Mouse (Mus musculus) colon, adult 2 months (tissue): ENCODE results near the gene Mmp28. TPM values are rescaled to one million over a fixed set of nuclear protein-coding genes. Genes with fewer than 3 reads are reported as not detected.

Source experiments
- polyA plus RNA-seq: library from polyadenylated mRNA; depleted of rRNA; stranded (reverse); fragments of >200 nt; gene quantifications from 2 replicates; pipeline ENCODE4 v1.2.3, GENCODE M21; 2012; rRNA removed

Gene Mmp28
- polyA plus RNA-seq: 14.5 and 17.0 TPM in 2 replicates

DNA sequence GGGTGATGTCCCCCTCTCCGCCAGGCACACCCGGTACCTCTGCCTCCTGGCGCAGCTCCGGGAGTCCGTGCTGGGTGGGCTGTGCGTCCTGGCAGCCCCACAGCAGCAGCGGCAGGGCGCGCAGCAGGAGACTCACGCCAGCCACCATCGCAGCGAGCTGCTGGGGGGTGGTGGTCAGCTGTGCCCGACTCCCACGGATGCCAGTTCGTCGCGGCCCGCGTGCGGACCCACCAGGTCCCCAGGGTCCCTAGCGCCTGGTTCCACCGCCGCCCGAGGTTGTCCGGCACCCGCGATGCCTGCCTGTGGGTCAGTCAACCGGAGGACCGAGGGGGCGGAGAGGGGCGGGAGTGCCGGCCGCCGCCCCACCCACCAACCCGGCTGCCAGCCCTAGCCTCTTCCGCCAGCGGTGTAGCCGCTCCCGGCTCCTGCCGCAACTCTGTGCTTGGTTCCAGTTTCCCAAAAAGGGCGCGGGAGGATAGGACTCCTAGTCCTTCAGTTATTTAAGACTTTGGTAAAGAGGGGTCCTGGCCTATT, at the start of gene Mmp28:
Gene Mmp28, minus strand, starts transcription at position 361 of the 534 bp plus-strand sequence.

DNA sequence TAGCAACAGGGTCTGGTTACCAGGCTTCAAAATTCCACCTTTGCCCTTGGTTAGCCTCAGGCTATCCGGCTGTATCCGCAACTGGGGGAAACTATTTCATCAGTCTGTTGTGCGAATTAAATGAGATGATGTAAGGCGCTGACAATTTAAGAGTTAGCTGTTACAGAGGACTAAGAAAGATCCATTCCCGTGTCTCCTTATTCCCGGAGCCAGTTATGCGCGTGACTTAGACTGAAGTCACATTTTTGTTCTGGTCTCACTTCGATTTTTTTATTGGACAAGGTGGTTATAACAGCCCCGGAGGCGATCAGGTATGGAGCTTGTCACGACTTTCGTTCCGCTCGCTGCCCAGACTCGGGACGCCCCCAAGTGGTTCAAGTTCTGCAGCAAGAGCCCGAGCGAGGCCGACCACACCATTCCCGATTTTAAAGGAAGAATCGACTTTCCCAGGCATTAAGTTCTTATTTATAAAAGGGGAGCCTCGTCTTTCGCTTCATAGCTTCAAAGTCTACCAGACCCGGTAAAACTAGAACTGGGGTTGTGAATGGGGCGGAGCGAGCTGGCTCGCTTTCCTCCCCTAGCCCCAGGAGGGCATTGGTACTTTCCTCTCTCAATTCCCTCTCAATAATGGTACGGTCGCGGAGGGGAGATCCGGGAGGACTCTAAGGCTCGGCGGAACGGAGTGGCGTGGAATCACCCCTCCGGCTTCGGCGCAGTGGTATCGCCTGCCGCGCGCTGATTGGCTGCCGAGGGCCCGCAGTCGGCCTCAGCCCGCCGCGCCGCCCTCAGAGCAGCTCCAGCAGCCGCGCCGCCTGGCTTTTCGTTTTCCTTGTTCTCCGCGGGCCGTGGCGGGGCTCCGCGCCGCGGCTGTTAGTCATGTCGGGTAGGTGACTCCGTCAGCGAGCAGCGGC, 9.7 kb upstream of the Mmp28 start, which contains the start of gene Taf15:
Gene Taf15, plus strand, starts transcription at position 763 of the 911 bp plus-strand sequence.

DNA sequence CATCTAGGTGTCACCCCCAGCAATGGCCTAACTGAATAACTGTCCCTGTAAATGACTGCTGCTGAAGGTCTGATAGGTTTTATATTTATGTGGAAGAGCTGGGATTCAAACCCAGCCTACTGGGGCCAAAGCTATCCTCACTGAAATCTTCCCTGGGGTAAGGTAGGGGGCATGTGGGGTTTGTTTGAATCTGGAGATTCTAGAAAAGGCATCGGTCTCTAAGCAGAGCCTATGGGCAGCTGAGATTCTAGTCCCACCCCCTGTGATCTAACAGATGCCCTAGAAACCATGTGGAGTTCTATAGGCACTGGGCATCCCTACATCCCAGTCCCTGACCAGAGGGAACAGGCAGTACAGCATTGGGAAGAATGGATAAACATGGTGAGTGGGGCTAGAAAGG, 25.5 kb downstream of the Mmp28 start, which contains the start of gene 1700020L24Rik:
Gene 1700020L24Rik, plus strand, starts transcription at position 301 of the 400 bp plus-strand sequence.

DNA sequence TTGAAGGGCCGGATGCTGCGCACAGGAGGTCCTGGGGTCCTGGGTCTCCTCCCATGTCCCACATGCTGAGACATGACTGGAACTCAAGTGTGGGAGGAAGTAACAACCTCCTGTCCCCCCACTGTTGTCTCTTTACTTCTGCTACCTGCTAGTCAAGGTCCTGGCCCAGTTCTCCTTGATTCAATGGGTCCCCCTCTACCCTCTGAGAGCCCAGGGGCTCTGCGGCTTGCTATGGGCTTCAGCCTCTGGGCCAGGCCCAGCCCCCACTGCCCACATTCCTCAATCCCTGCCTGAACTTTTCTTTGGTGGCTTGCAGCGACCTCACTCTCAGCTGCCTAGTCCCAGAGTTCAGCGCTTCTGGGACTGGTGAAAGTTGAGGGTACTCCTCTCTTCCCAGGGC, 33.5 kb downstream of the Mmp28 start, which contains the start of gene Gas2l2:
Gene Gas2l2, minus strand, starts transcription at position 101 of the 400 bp plus-strand sequence.

DNA sequence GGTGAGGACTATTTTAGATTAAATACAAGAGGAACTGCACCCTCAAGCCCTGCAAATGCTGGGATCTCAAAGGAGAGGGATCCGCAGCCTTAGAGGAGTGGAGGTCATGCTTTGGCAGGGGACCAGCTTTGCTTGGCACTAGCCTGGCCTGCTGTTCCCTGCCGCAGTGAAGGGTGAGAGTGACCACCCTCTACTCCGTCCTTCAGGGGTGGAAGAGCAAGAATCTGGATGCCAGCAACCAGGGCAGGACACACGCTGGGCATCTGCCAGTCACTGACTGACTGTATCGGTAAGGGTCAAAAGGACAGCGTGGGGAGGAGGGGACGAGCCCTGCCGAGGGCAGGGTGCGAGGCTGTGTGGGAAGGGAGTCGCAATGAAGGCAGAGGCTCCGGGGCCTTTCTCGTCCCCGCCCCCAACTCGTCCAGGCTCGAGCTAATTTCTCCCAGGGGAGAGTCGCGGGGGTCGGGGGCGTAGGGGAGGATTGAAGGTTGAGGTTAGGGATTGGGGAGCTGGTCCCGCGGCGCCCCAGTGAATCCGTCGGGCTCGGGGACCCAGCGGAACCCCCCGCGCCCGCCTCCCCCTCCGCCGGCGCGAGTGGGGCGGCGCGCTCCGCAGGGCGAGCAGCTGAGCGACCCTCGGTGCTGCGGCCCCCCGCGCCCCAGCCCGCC, 53.6 kb downstream of the Mmp28 start, which contains the start of gene Rasl10b:
Gene Rasl10b, plus strand, starts transcription at position 51 of the 668 bp plus-strand sequence.

Other genes starting within 250 kb of the Mmp28 start
- not detected in 2 replicates for gene Slfn14, start 176.3 kb downstream of the Mmp28 start, polyA plus RNA-seq
- 25.1 and 28.0 TPM in 2 replicates for gene Ap2b1, start 164.0 kb downstream of the Mmp28 start, polyA plus RNA-seq
- 7.2 and 7.7 TPM in 2 replicates for gene Pex12, start 160.5 kb downstream of the Mmp28 start, polyA plus RNA-seq
- 1.7 and 2.9 TPM in 2 replicates for gene Rasl10b, start 53.9 kb downstream of the Mmp28 start, polyA plus RNA-seq
- gene Gas2l2, start 33.6 kb downstream of the Mmp28 start, polyA plus RNA-seq: 0.43 and 0.51 TPM in 2 replicates
- gene 1700020L24Rik, start 25.4 kb downstream of the Mmp28 start, polyA plus RNA-seq: 0.91 and 1.0 TPM in 2 replicates
- gene Taf15, start 10.0 kb upstream of the Mmp28 start, polyA plus RNA-seq: 4.0 and 4.8 TPM in 2 replicates
- not detected in 2 replicates for gene Heatr9, start 59.1 kb upstream of the Mmp28 start, polyA plus RNA-seq
- gene Ccl5, start 67.4 kb upstream of the Mmp28 start, polyA plus RNA-seq: 24.9 and 44.7 TPM in 2 replicates
- 1.7 and 2.1 TPM in 2 replicates for gene Ccl9, start 115.6 kb upstream of the Mmp28 start, polyA plus RNA-seq
- 142 and 153 TPM in 2 replicates for gene Ccl6, start 130.0 kb upstream of the Mmp28 start, polyA plus RNA-seq
- gene Rpl9-ps1, start 182.6 kb upstream of the Mmp28 start, polyA plus RNA-seq: not detected in 2 replicates
- 0.38 and 1.1 TPM in 2 replicates for gene Ccl3, start 186.3 kb upstream of the Mmp28 start, polyA plus RNA-seq
- gene Ccl4, start 199.5 kb upstream of the Mmp28 start, polyA plus RNA-seq: 0.46 and 0.47 TPM in 2 replicates
- gene Wfdc17, start 240.9 kb upstream of the Mmp28 start, polyA plus RNA-seq: 1.3 and 3.5 TPM in 2 replicates
- 5.9 and 16.4 TPM in 2 replicates for gene Wfdc18, start 245.9 kb upstream of the Mmp28 start, polyA plus RNA-seq